Mouse (Mus musculus) stomach, postnatal 0 days (tissue): ENCODE data around the gene Gpr34. TPM values are rescaled to one million over a fixed set of nuclear protein-coding genes. Genes with fewer than 3 reads are reported as not detected.

Experiments
- ATAC-seq: fragments of 200-750 bp; cut with Nextera tagmentation; 2 replicates; pipeline ENCODE4 v1.8.0; 2017; ENCODE audit not compliant: low FRiP score, low TSS enrichment
- DNase-seq: peaks from one replicate; pipeline ENCODE4 v3.0.0-alpha.2; 2016; ENCODE audit warnings: low spot score
- H3K27ac ChIP-seq: fragments of 300-500 bp; sonication (generic); replicated peaks from 2 replicates; pipeline ENCODE4 v1.5.1; 2014; ENCODE audit warnings: mild to moderate bottlenecking, control low read depth
- H3K27me3 ChIP-seq: fragments of 300-500 bp; sonication (generic); 2 replicates; pipeline ENCODE4 v1.6.1; 2014; ENCODE audit warnings: low read length; ENCODE audit not compliant: control insufficient read depth, insufficient read depth
- H3K36me3 ChIP-seq: fragments of 300-500 bp; sonication (generic); 2 replicates; pipeline ENCODE4 v1.6.1; 2014; ENCODE audit warnings: low read length, mixed read lengths; ENCODE audit not compliant: control insufficient read depth, insufficient read depth
- H3K4me1 ChIP-seq: fragments of 300-500 bp; sonication (generic); replicated peaks from 2 replicates; pipeline ENCODE4 v1.6.1; 2014; ENCODE audit warnings: antibody characterized with exemption; ENCODE audit not compliant: control insufficient read depth, insufficient read depth
- H3K4me2 ChIP-seq: fragments of 300-500 bp; sonication (generic); replicated peaks from 2 replicates; pipeline ENCODE4 v1.6.1; 2014; ENCODE audit warnings: low read depth, mild to moderate bottlenecking, control low read depth, moderate library complexity
- H3K4me3 ChIP-seq: fragments of 300-500 bp; sonication (generic); 2 replicates; pipeline ENCODE4 v1.5.1; 2014; ENCODE audit warnings: low read depth, low read length, control low read depth
- H3K9ac ChIP-seq: fragments of 300-500 bp; sonication (generic); 2 replicates; pipeline ENCODE4 v1.6.1; 2014; ENCODE audit warnings: mild to moderate bottlenecking, low read length, control low read depth, mixed read lengths
- H3K9me3 ChIP-seq: fragments of 300-500 bp; sonication (generic); 2 replicates; pipeline ENCODE4 v1.6.1; 2016; ENCODE audit warnings: low read length; ENCODE audit not compliant: control insufficient read depth
- CTCF ChIP-seq: IDR thresholded peaks from 2 replicates; pipeline ENCODE4 v1.5.1; 2016; ENCODE audit warnings: antibody characterized with exemption, low read depth, mild to moderate bottlenecking, moderate library complexity
- EP300 ChIP-seq: optimal IDR thresholded peaks from 2 replicates; pipeline ENCODE3; 2016; ENCODE audit warnings: antibody characterized with exemption
- WGBS: fragments of 180-500 bp; shearing (Covaris S2); extraction: QIAGEN DNeasy Blood & Tissue Kit; methylation state at CpG from one replicate; pipeline ENCODE4 v1.1.7; 2014; 5-methylcytosine and 5-hydroxymethylcytosine counted together
- polyA plus RNA-seq: library from polyadenylated mRNA; unstranded; fragments of >200 nt; fragmentation: Nextera tagmentation; extraction: Ambion mirVana; gene quantifications from 2 replicates; pipeline ENCODE4 v1.2.1, GENCODE M21; 2015

Gene Gpr34
- polyA plus RNA-seq, 1 experiment from 2014 or later = 3.0 TPM

DNA sequence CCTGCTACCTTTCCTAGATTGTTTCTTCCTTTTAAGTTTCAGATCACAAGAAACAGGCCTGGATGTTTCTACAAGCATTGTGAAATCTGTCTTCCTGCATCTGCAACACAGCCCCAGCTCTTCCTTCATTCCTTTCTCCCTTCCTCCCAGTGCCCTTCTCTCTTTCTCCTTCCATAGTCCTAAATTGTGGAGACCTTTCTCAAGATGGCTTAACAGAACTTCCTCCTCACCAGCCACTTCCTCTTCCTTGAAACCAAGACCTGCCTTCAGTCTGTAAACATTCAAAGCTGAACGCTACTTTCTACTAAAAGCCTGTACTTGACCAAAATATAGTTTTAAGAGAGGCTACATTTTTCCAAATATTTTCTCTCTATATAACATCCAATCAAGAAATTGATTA, 4.5 kb downstream of the Gpr34 start:
- Histone ChIP-seq H3K27ac (no peak overlapping the region), H3K27me3 (no peaks in the 10 kb centered on the region), H3K36me3 (no peaks in the 10 kb centered on the region), H3K9ac (no peak overlapping the region), H3K4me3 (no peak overlapping the region), H3K9me3 (no peaks in the 10 kb centered on the region), H3K4me1 (no peaks in the 10 kb centered on the region), H3K4me2 (no peak overlapping the region)
- ATAC-seq = no peak
- no peak for DNase-seq
- TF ChIP-seq CTCF = no peak
- TF ChIP-seq EP300 = no peak
- WGBS = 78% methylated on average over 1 of the region's 1 CpGs

GRCm38 (mm10) chrX:13638894-13639293, 7.0 kb downstream of the Gpr34 start:
- Histone ChIP-seq H3K9me3 (no peaks in the 10 kb centered on the region), H3K27ac (no peak overlapping the region), H3K4me3 (no peak overlapping the region), H3K27me3 (no peaks in the 10 kb centered on the region), H3K4me1 (no peaks in the 10 kb centered on the region), H3K4me2 (no peak overlapping the region), H3K9ac (no peak overlapping the region), H3K36me3 (no peaks in the 10 kb centered on the region)
- DNase-seq (no peak), ATAC-seq (no peak)
- TF ChIP-seq CTCF (no peak), EP300 (no peak)
- 39% methylated on average over 2 of the region's 2 CpGs for WGBS

- no peaks in the 10 kb centered on the region for H3K4me1 ChIP-seq
These were observed 20.0 kb downstream of the Gpr34 start for GRCm38 (mm10) chrX:13651889-13652288.

DNA sequence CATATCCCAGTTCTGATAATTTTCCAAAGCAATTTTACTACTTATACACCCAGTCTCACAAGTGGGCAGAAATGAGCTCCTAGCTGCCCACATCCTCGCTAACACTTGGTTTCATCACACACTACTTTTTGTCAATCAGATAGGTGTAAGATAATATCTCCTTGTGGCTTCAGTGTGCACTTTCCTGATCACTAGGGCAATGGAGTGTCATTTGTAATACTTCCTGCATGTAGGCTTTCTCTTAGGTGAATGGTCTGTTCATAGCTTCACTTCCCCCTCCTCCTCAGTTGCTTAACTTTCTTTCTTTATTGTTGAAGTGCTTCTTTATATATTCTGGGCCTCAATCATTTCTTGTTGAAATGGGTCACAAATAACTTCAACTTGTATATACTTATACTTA, 20.4 kb downstream of the Gpr34 start:
- WGBS = 86% methylated on average over 1 of the region's 1 CpGs

More at GRCm38 (mm10) chrX:13651889-13652288, 20.0 kb downstream of the Gpr34 start:
- TF ChIP-seq CTCF (no peak), EP300 (no peak)
- Histone ChIP-seq H3K4me3 (no peak overlapping the region), H3K27ac (no peak overlapping the region), H3K9me3 (no peaks in the 10 kb centered on the region), H3K27me3 (no peaks in the 10 kb centered on the region), H3K9ac (no peak overlapping the region), H3K4me2 (no peak overlapping the region), H3K36me3 (no peaks in the 10 kb centered on the region)
- WGBS = 75% methylated on average over 2 of the region's 2 CpGs
- no peak for ATAC-seq
- no peak for DNase-seq

GRCm38 (mm10) chrX:13655005-13655421, 23.1 kb downstream of the Gpr34 start:
- H3K4me3 ChIP-seq = no peak overlapping the region
- 78% methylated on average over 3 of the region's 3 CpGs for WGBS
- ATAC-seq = no peak
- H3K36me3 ChIP-seq = no peaks in the 10 kb centered on the region
- H3K9ac ChIP-seq = no peak overlapping the region
- TF ChIP-seq CTCF (no peak), EP300 (no peak)
- no peak overlapping the region for H3K27ac ChIP-seq
- no peaks in the 10 kb centered on the region for H3K4me1 ChIP-seq
- H3K4me2 ChIP-seq = no peak overlapping the region
- no peaks in the 10 kb centered on the region for H3K9me3 ChIP-seq
- no peaks in the 10 kb centered on the region for H3K27me3 ChIP-seq
- DNase-seq = no peak

More for the DNA sequence above, 20.4 kb downstream of the Gpr34 start:
- H3K27ac ChIP-seq = no peak overlapping the region
- H3K9me3 ChIP-seq = no peaks in the 10 kb centered on the region
- ATAC-seq (no peak), DNase-seq (no peak)
- no peaks in the 10 kb centered on the region for H3K27me3 ChIP-seq
- no peaks in the 10 kb centered on the region for H3K4me1 ChIP-seq
- no peak overlapping the region for H3K9ac ChIP-seq
- no peak overlapping the region for H3K4me3 ChIP-seq
- H3K4me2 ChIP-seq = no peak overlapping the region
- no peak for TF ChIP-seq CTCF
- no peak for TF ChIP-seq EP300
- H3K36me3 ChIP-seq = no peaks in the 10 kb centered on the region

GRCm38 (mm10) chrX:13655906-13656305, 24.0 kb downstream of the Gpr34 start:
- no peak overlapping the region for H3K4me3 ChIP-seq
- H3K4me2 ChIP-seq = no peak overlapping the region
- ATAC-seq (no peak), DNase-seq (no peak)
- no peaks in the 10 kb centered on the region for H3K4me1 ChIP-seq
- 63% methylated on average over 6 of the region's 6 CpGs for WGBS
- TF ChIP-seq EP300 (no peak), CTCF (no peak)
- H3K36me3 ChIP-seq = no peaks in the 10 kb centered on the region
- H3K27ac ChIP-seq = no peak overlapping the region
- H3K9me3 ChIP-seq = no peaks in the 10 kb centered on the region
- H3K27me3 ChIP-seq = no peaks in the 10 kb centered on the region
- no peak overlapping the region for H3K9ac ChIP-seq
